Comparison of ENCODE assay signal across 20 mouse cellular contexts in the genomic region with DNA sequence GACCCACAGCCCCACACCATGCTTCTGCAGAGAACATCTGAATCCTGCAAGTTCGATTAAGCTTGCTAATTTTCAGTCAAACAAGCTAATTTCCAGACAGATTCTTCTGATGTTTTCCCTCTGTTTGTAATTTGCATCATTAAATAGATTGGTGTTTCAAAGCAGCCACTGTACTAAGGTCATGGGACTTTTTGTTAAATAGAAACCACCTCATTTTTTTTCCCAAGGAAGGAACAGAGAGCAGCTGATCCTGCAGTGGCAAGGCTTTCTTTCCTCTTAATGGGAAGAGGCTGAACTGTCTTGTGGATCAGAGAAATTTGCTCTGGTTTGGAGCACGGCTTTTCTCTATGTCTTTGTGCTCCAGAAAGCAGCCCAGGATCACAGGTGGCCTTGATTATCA.
A peak's percentile ranks its signal among the peaks of the same experiment; 100 is the strongest.
DNase-seq lines count a peak whose midpoint lies in the region; ATAC-seq and TF ChIP-seq lines count a peak whose summit lies in the region.
"Had no signal": no experiment of that assay in that cellular context is flagged by ENCODE, and none has a peak within 500 bp of the region (broad histone marks: within the 10 kb centered on the region; RNA-seq: fewer than 3 reads in every experiment).

No protein-coding gene starts in this region.

- H3K36me3 ChIP-seq in hindbrain, embryonic 11.5 days (ENCODE audit: control insufficient read depth, insufficient read depth, low read length): no peaks in the 10 kb centered on the region
- no peaks in the 10 kb centered on the region for H3K36me3 ChIP-seq in hindbrain, embryonic 10.5 days
- no peaks in the 10 kb centered on the region for H3K36me3 ChIP-seq in hindbrain, embryonic 12.5 days
- H3K36me3 ChIP-seq in midbrain, embryonic 12.5 days: no peaks in the 10 kb centered on the region
- H3K36me3 ChIP-seq in neural tube, embryonic 15.5 days: no peaks in the 10 kb centered on the region
- H3K36me3 ChIP-seq: kidney, embryonic 15.5 days; limb, embryonic 10.5 days; neural tube, embryonic 12.5 days had no signal

- 43% methylated on average over 2 of the region's 2 CpGs for WGBS in hindbrain, embryonic 11.5 days
- 48% methylated on average over 2 of the region's 2 CpGs for WGBS in hindbrain, embryonic 10.5 days
- WGBS in hindbrain, embryonic 12.5 days: 38% methylated on average over 2 of the region's 2 CpGs
- 32% methylated on average over 2 of the region's 2 CpGs for WGBS in midbrain, embryonic 12.5 days
- WGBS in neural tube, embryonic 15.5 days: 29% methylated on average over 2 of the region's 2 CpGs

- DNase-seq in hindbrain, embryonic 11.5 days (ENCODE audit: low spot score): no peak
- no peak for DNase-seq in hindbrain, embryonic 10.5 days (ENCODE audit: low spot score)
- DNase-seq in layer of hippocampus, adult 2 months (ENCODE audit: low spot score in 2 of 2): no peak
- no peak for DNase-seq in kidney, adult 18-20 months
- DNase-seq: adrenal gland, postnatal 25 days; cerebellum, adult 9-10 months; gastrocnemius, postnatal 25 days; lung, adult 2 months; lung, postnatal 36 days; thymus, postnatal 4 days had no signal

- H3K9ac ChIP-seq in hindbrain, embryonic 11.5 days (ENCODE audit: low read depth, low read length): no peak overlapping the region
- H3K9ac ChIP-seq in hindbrain, embryonic 12.5 days: no peak overlapping the region
- H3K9ac ChIP-seq in midbrain, embryonic 12.5 days (replicated peaks): no peak overlapping the region
- H3K9ac ChIP-seq in neural tube, embryonic 15.5 days (replicated peaks): no peak overlapping the region
- H3K9ac ChIP-seq: kidney, embryonic 15.5 days; neural tube, embryonic 12.5 days had no signal

- no peak overlapping the region for H3K4me2 ChIP-seq in hindbrain, embryonic 11.5 days (replicated peaks; ENCODE audit: low read depth, low read length)
- no peak overlapping the region for H3K4me2 ChIP-seq in hindbrain, embryonic 12.5 days (replicated peaks)
- H3K4me2 ChIP-seq in midbrain, embryonic 12.5 days (replicated peaks): no peak overlapping the region
- H3K4me2 ChIP-seq in neural tube, embryonic 15.5 days: peak overlapping the region; percentile 13; the same call in 1 of the 2 replicates
- H3K4me2 ChIP-seq: kidney, embryonic 15.5 days; liver, embryonic 11.5 days; neural tube, embryonic 12.5 days had no signal

- peak overlapping the region; percentile 19; the same call in 1 of the 2 replicates for H3K27ac ChIP-seq in hindbrain, embryonic 11.5 days (ENCODE audit: low read depth, low read length)
- no peak overlapping the region for H3K27ac ChIP-seq in hindbrain, embryonic 10.5 days
- H3K27ac ChIP-seq in hindbrain, embryonic 12.5 days: peak overlapping the region; percentile 79
- peak overlapping the region; percentile 68 for H3K27ac ChIP-seq in midbrain, embryonic 12.5 days (replicated peaks)
- H3K27ac ChIP-seq in neural tube, embryonic 15.5 days (replicated peaks): peak overlapping the region; percentile 62
- no peak overlapping the region for H3K27ac ChIP-seq in layer of hippocampus, adult 2 months
- H3K27ac ChIP-seq: kidney, embryonic 15.5 days; limb, embryonic 10.5 days; neural tube, embryonic 12.5 days had no signal

- TF ChIP-seq CTCF in layer of hippocampus, adult 2 months (conservative IDR thresholded peaks at IDR 0.05): no peak

- H3K4me1 ChIP-seq in hindbrain, embryonic 11.5 days (replicated peaks; ENCODE audit: control insufficient read depth, insufficient read depth, low read length): no peaks in the 10 kb centered on the region
- peaks cover 6% of the 10 kb centered on the region for H3K4me1 ChIP-seq in hindbrain, embryonic 10.5 days (replicated peaks)
- H3K4me1 ChIP-seq in hindbrain, embryonic 12.5 days: peaks cover 18% of the 10 kb centered on the region
- peaks cover 32% of the 10 kb centered on the region for H3K4me1 ChIP-seq in midbrain, embryonic 12.5 days
- peaks cover 9% of the 10 kb centered on the region for H3K4me1 ChIP-seq in neural tube, embryonic 15.5 days
- H3K4me1 ChIP-seq: kidney, embryonic 15.5 days had no signal

- no peaks in the 10 kb centered on the region for H3K9me3 ChIP-seq in hindbrain, embryonic 11.5 days (ENCODE audit: control insufficient read depth, low read length)
- H3K9me3 ChIP-seq in hindbrain, embryonic 10.5 days: no peaks in the 10 kb centered on the region
- no peaks in the 10 kb centered on the region for H3K9me3 ChIP-seq in hindbrain, embryonic 12.5 days (replicated peaks)
- H3K9me3 ChIP-seq in midbrain, embryonic 12.5 days: no peaks in the 10 kb centered on the region
- no peaks in the 10 kb centered on the region for H3K9me3 ChIP-seq in neural tube, embryonic 15.5 days (replicated peaks)
- H3K9me3 ChIP-seq: kidney, embryonic 15.5 days; limb, embryonic 10.5 days; neural tube, embryonic 12.5 days had no signal

- H3K27me3 ChIP-seq in hindbrain, embryonic 11.5 days (ENCODE audit: control insufficient read depth, insufficient read depth, low read length): no peaks in the 10 kb centered on the region
- no peaks in the 10 kb centered on the region for H3K27me3 ChIP-seq in hindbrain, embryonic 10.5 days (ENCODE audit: insufficient read depth, poor library complexity, severe bottlenecking)
- H3K27me3 ChIP-seq in hindbrain, embryonic 12.5 days: no peaks in the 10 kb centered on the region
- no peaks in the 10 kb centered on the region for H3K27me3 ChIP-seq in midbrain, embryonic 12.5 days
- H3K27me3 ChIP-seq in neural tube, embryonic 15.5 days (replicated peaks): no peaks in the 10 kb centered on the region
- H3K27me3 ChIP-seq: neural tube, embryonic 12.5 days had no signal

- ATAC-seq in hindbrain, embryonic 11.5 days (ENCODE audit: low FRiP score): no peak
- no peak for ATAC-seq in hindbrain, embryonic 12.5 days (ENCODE audit: low FRiP score)
- ATAC-seq in midbrain, embryonic 12.5 days (ENCODE audit: low FRiP score, low read depth): peak; percentile 3; the same call in 1 of the 2 replicates
- no peak for ATAC-seq in neural tube, embryonic 15.5 days (ENCODE audit: low FRiP score)
- ATAC-seq: activated CD4-positive, CD25-positive, alpha-beta regulatory T cell, adult 4 months; inflammation-experienced regulatory T-cells, adult 6 months; Patski had no signal

- H3K4me3 ChIP-seq in hindbrain, embryonic 11.5 days (ENCODE audit: low read depth, low read length): no peak overlapping the region
- no peak overlapping the region for H3K4me3 ChIP-seq in hindbrain, embryonic 10.5 days
- H3K4me3 ChIP-seq in hindbrain, embryonic 12.5 days: no peak overlapping the region
- H3K4me3 ChIP-seq in midbrain, embryonic 12.5 days: no peak overlapping the region
- H3K4me3 ChIP-seq in neural tube, embryonic 15.5 days (replicated peaks): no peak overlapping the region
- no peak overlapping the region for H3K4me3 ChIP-seq in layer of hippocampus, adult 2 months
- H3K4me3 ChIP-seq: kidney, embryonic 15.5 days; limb, embryonic 10.5 days; neural tube, embryonic 12.5 days had no signal

Comparison
In these comparisons a context has a peak if more than half of its experiments do, and no peak if none do; other contexts are left out.
1. H3K27ac ChIP-seq: peak in hindbrain, embryonic 11.5 days (single experiment), hindbrain, embryonic 12.5 days (single experiment), midbrain, embryonic 12.5 days (single experiment) and neural tube, embryonic 15.5 days (single experiment); none in hindbrain, embryonic 10.5 days (single experiment) and layer of hippocampus, adult 2 months (single experiment).